Mouse (Mus musculus) skeletal muscle tissue, adult 2 months (tissue): ENCODE data around the gene Eno3.
A peak's percentile ranks its signal among the peaks of the same experiment; 100 is the strongest.

Experiments used
- DNase-seq: peaks from one replicate; pipeline ENCODE4 v3.0.0-alpha.2; 2012; ENCODE audit warnings: low read depth, low spot score

The Eno3 gene

GRCm38 (mm10) chr11:70643051-70643450 is 14.0 kb upstream of the Eno3 start:
- DNase-seq, result no peak

DNA sequence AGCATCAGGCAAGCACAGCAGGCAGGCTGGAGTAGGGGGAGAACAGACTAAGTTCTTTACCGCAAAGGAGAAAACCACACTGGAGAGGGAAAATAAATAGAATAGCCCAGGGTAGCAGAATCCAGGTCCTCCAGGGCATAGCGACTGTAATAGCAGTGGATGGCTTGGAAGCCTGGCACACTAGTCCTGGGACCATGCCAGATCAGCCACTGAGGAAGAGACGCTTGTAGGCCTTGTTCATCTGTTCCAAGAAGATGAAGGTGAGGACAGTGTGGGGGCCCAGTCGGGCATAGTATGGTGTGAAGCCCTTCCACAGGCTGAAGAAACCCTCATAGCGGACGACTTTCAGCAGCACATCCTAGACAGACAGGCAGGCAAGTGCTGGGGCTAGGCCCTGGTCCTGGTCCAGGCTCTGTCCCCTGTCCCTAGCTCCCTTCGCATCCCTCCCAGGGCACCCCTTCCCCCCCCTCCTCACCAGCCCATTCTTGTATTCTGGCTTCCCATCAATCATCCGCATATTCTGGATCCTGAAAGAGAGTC is 12.4 kb upstream of the Eno3 start:
- DNase-seq, result no peak

GRCm38 (mm10) chr11:70645461-70646258 is 11.3 kb upstream of the Eno3 start:
- DNase-seq, result no peak

- DNase-seq, result no peak
Observed at GRCm38 (mm10) chr11:70646259-70646555, 10.8 kb upstream of the Eno3 start.

GRCm38 (mm10) chr11:70646691-70647650 is 10.0 kb upstream of the Eno3 start, which contains the start of the genes Rnf167 and Slc25a11:
Gene Rnf167 (plus strand): TSS chr11:70647235.
Gene Slc25a11 (minus strand): TSS chr11:70647479.
- peak; percentile 99 for DNase-seq

DNA sequence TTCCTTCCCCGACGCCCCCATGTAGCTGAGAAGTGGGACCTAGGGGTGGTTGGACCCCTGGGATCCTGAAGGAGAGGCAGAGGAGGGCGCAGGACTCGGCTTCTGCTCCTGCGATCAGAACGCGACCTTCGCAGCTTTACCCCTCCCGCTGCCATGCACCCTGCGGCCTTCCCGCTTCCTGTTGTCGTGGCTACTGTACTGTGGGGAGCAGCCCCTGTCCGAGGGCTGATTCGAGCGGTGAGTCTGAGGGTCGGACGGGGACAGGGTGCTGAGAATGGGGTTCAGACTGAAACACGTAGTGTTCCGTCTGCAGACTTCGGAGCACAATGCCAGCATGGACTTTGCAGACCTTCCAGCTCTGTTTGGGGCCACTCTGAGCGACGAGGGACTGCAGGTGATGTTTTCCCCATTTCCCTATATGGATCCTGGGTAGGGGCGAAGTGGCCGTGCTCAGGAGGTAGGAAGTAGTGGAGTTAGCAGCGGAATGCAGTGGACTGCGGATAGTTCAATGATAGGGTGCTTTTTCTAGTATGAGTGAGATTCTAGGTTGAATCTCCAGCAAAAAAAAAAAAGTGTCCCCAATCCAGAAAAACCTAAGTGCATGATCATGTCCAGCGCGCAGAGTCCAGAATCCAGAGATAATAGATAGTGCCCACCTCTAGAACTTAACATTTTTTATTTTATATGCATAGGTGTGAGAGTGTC is 9.1 kb upstream of the Eno3 start:
- no peak for DNase-seq

DNA sequence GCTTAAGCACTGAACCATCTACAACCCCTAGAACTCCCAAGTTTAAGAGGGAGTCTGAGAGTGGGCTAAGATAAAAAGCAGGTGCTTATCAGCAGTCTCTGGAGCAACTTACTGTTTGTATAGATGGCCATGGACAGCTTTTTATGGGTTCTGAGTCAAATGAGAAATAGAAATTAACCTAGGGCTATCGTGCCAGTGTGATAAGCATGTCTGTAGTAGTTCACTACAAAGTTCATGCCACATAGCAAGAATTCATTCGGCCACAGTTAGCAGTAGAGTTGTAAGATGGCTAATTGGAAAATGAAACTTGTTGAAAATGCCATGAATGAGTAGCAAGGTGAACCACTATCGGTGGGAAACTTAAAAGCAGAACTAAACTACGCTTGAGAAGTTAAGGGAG is 8.5 kb upstream of the Eno3 start:
- no peak for DNase-seq

DNA sequence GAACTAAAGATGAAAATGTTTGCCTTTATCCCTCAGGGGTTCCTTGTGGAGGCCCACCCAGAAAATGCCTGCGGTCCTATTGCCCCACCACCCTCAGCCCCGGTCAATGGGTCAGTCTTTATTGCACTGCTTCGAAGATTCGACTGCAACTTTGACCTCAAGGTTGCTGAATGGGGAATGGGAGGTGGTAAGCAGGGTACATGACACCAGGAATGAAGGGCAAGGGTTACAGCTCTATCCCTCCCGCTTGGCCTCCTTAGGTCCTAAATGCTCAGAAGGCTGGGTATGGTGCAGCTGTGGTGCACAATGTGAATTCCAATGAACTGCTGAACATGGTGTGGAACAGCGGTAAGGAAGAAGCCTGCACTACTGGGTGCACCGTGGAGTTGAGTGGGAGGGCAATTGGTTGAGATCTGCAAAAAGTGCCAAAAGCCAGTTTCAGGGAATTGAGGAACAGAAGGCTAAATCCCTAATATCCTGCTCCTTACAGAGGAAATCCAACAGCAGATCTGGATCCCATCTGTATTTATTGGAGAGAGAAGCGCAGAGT is 7.7 kb upstream of the Eno3 start:
- no peak for DNase-seq

- no peak for DNase-seq
Observed at GRCm38 (mm10) chr11:70650322-70651175, 6.5 kb upstream of the Eno3 start.

- no peak for DNase-seq
Observed at GRCm38 (mm10) chr11:70651391-70651790, 5.6 kb upstream of the Eno3 start.

DNA sequence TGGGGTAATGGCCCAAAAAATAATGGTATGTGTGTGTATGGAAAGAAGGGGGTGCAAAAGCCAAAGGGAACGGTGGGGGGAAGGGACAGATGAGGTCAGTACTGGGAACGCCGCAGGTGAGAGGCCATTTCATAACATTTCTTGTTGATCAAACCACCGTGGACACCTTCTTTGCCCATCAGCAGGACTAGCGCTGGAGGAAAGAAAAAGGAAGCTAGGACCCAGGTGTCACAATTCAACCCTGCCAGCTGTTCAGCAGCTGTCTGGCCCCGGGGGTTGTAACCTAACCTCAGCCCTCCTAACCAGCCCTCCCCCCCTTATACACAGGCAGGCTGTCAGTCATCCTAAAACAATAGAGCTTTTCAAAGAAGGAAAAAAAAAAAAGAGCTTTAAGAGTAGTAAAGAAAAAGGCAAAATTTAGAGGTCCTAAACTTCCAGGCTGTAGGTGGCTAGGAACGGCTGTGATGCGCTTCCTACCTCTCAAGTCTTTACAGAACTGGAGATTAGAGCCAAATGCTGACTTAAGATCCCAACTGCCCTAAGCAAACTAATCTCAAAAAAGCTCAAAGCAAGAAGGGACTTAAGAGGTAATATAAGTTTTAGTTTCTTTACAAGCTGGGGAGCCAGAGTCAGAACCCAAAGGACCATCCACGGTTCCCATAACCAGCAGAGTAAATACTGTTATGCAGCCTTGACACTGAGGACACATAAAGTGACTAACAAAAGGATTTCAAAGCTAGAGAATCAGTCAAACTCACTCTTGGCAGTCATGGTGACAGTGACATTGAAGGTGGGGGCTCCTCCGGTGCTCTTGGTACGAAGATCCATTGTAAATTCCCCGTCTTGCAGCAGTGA is 4.7 kb upstream of the Eno3 start:
- DNase-seq, result no peak

DNA sequence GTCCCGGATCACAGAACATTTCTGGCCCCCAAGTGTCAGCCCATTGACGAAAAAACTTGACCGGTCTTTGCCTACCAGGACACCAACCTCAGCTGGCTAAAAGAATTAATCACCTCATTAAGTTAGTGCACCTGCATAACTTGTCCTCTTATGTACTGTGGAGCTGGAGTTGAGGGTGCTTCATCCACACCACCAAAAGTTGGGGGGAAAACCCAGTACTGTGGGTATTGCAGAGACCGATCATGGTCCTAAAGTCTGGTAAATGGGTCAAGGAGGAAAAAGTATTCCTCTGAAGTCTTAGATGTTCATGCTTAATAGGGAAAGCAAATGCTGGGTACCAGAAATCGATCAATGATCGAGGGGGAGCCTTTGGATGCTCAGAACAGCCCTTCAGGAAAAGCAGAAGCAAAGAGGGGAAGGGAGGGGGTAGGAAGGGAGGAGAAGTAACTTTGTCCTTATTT is 4.1 kb upstream of the Eno3 start:
- DNase-seq, result no peak

GRCm38 (mm10) chr11:70653345-70654197 is 3.4 kb upstream of the Eno3 start:
- no peak for DNase-seq

GRCm38 (mm10) chr11:70654198-70654922 is 2.6 kb upstream of the Eno3 start, which contains the start of gene Pfn1:
Gene Pfn1 (minus strand): TSS chr11:70654644.
- DNase-seq, result peak; percentile 80

GRCm38 (mm10) chr11:70654923-70655570 is 2.0 kb upstream of the Eno3 start:
- peak; percentile 87 for DNase-seq

- peak; percentile 71 for DNase-seq
Observed at GRCm38 (mm10) chr11:70655571-70656455, 1.2 kb upstream of the Eno3 start.
